Mouse (Mus musculus): ENCODE data around the gene Sema4g. TPM values are rescaled to one million over a fixed set of nuclear protein-coding genes. Genes with fewer than 3 reads are reported as not detected.

The Sema4g gene
- total RNA-seq (2014; rRNA removed) (58.5 and 79.0 TPM in 2 replicates), polyA plus RNA-seq (2012; rRNA removed) (413 and 566 TPM in 2 replicates)

DNA sequence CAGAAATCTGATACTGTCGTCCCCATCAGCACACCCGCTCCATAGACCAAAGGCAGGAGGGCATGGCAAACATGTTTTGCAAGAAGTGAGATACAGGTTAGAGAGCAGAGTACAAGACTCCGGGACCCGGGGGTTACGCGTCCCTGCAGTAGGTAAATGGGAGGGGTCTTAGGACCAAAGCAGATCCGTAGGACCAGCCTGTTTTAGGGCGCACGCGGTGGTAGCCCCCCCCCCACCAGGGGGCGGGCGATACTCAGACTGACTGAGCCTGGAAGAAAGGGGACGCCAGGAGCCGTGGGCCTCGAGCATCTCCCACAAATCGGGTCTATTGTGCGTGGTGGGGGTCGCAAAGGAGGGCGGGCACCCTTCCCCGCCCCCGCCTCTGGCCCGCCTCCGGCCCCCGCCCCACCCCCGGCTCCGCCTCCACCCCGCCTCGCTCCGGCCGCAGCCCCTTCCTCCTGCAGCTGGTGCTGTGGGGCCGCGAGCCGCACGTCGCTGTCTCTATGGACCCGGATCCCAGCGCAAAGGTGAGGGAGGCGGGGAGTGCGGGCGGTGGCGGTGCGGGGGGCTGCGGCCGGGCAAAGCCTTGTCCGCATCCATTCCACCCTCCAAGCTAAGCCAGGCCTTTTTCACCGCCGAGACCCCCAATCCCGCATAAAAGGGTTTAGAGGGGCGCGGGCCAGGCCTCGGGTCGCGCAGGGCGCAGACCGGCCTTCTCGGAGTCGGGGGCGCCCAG lies at the start of gene Sema4g:
Gene Sema4g (plus strand): TSS at position 271 of the 736 bp plus-strand sequence.
- peaks cover 40% of the 10 kb centered on the region for H3K4me1 ChIP-seq (ENCODE audit: control insufficient read depth, insufficient read depth, low read length)
- peaks cover 5% of the 10 kb centered on the region for H3K36me3 ChIP-seq (ENCODE audit: control insufficient read depth, insufficient read depth, low read length)
- H3K9ac ChIP-seq (ENCODE audit: low read depth, low read length) = peak within 1 kb of the TSS; percentile 87
- H3K79me2 ChIP-seq (ENCODE audit: control insufficient read depth, insufficient read depth, low read length) = peaks cover 3% of the 10 kb centered on the region; the same call in 1 of the 2 replicates
- DNase-seq (ENCODE audit: extremely low read depth, low read depth, low spot score) = peak; percentile 90
- no peaks in the 10 kb centered on the region for H3K27me3 ChIP-seq (ENCODE audit: control insufficient read depth, insufficient read depth, low read length)
- WGBS = under 1% methylated on average over 50 of the region's 58 CpGs
- TF ChIP-seq CTCF (IDR thresholded peaks at IDR 0.05; ENCODE audit: low read depth, low read length) (peak; percentile 28; the same call in 1 of the 2 replicates), POLR2A (IDR thresholded peaks at IDR 0.05; ENCODE audit: extremely low read depth, insufficient read depth, low read length) (peak; percentile 60)
- peak within 1 kb of the TSS; percentile 82 for H3K4me3 ChIP-seq (ENCODE audit: insufficient read depth, low read depth, low read length)
- H3K27ac ChIP-seq (replicated peaks; ENCODE audit: insufficient read depth, low read depth, low read length) = peak within 1 kb of the TSS; percentile 99

DNA sequence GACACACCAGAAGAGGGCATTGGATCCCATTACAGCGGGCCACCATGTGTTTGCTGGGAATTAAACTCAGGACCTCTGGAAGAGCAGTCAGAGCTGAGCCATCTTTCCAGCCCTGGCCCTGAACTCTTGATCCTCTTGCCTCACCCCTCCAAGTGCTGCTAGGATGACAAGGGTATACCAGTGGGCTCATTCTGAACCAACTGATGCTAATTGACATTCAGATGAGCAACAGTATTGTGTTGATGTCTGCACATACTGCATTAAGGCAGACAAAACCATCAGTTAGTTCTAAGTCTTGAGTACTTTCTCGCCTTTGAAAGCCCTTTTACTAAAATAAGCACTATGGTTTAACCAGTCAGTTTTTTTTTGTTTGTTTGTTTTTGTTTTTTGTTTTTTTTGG lies 29.3 kb upstream of the Sema4g start:
- TF ChIP-seq CTCF (IDR thresholded peaks at IDR 0.05; ENCODE audit: low read depth, low read length) (no peak), POLR2A (IDR thresholded peaks at IDR 0.05; ENCODE audit: extremely low read depth, insufficient read depth, low read length) (no peak)
- Histone ChIP-seq H3K79me2 (ENCODE audit: control insufficient read depth, insufficient read depth, low read length) (no peaks in the 10 kb centered on the region), H3K27me3 (ENCODE audit: control insufficient read depth, insufficient read depth, low read length) (no peaks in the 10 kb centered on the region), H3K9ac (ENCODE audit: low read depth, low read length) (no peak overlapping the region), H3K4me1 (ENCODE audit: control insufficient read depth, insufficient read depth, low read length) (no peaks in the 10 kb centered on the region), H3K27ac (replicated peaks; ENCODE audit: insufficient read depth, low read depth, low read length) (no peak overlapping the region), H3K4me3 (ENCODE audit: insufficient read depth, low read depth, low read length) (no peak overlapping the region), H3K36me3 (ENCODE audit: control insufficient read depth, insufficient read depth, low read length) (peaks cover 54% of the 10 kb centered on the region)
- no peak for DNase-seq (ENCODE audit: extremely low read depth, low read depth, low spot score)
- 99% methylated on average over 2 of the region's 2 CpGs for WGBS

DNA sequence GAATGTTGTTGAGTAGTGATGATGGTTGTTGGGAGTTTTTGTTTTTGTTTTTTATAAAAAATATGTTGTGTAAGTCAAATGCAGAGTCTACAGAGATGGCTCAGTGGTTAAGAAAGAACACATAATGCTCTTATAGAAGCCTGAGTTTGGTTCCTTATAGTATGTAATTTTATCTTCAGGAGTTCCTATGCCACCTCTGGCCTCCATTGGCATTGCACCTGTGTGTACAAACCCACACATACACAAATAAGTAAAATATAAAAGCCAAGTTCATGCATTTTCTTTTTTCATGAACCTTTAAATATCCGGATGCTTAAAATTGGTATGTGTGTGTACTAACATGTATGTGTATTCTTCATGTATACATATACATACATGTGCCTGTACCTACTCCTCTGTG lies 22.9 kb upstream of the Sema4g start:
- Histone ChIP-seq H3K27ac (replicated peaks; ENCODE audit: insufficient read depth, low read depth, low read length) (no peak overlapping the region), H3K9ac (ENCODE audit: low read depth, low read length) (no peak overlapping the region), H3K79me2 (ENCODE audit: control insufficient read depth, insufficient read depth, low read length) (no peaks in the 10 kb centered on the region), H3K27me3 (ENCODE audit: control insufficient read depth, insufficient read depth, low read length) (no peaks in the 10 kb centered on the region), H3K36me3 (ENCODE audit: control insufficient read depth, insufficient read depth, low read length) (peaks cover 53% of the 10 kb centered on the region), H3K4me3 (ENCODE audit: insufficient read depth, low read depth, low read length) (no peak overlapping the region), H3K4me1 (ENCODE audit: control insufficient read depth, insufficient read depth, low read length) (no peaks in the 10 kb centered on the region)
- 95% methylated on average over 1 of the region's 1 CpGs for WGBS
- TF ChIP-seq POLR2A (IDR thresholded peaks at IDR 0.05; ENCODE audit: extremely low read depth, insufficient read depth, low read length) = no peak
- TF ChIP-seq CTCF (IDR thresholded peaks at IDR 0.05; ENCODE audit: low read depth, low read length) = no peak
- no peak for DNase-seq (ENCODE audit: extremely low read depth, low read depth, low spot score)

DNA sequence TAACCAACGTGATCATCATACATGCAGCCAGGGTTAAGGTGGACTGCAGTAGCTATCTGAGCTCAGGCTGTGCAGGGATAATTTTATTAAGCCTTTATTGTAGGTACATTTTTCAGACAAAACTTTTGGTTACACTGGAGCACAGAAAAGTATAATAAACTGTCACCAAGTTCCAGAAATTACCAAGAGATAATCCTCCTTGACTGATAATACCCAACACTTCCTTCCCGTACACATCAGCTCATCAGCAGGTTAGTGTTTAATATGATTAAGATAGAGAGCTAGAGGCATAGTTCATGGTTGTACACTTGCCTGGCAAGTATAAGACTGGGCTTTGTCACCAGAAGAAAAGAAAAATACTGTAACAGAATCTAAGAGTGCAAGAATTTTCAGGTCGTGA lies 20.6 kb upstream of the Sema4g start:
- TF ChIP-seq POLR2A (IDR thresholded peaks at IDR 0.05; ENCODE audit: extremely low read depth, insufficient read depth, low read length) (no peak), CTCF (IDR thresholded peaks at IDR 0.05; ENCODE audit: low read depth, low read length) (no peak)
- no peak overlapping the region for H3K9ac ChIP-seq (ENCODE audit: low read depth, low read length)
- no peak overlapping the region for H3K27ac ChIP-seq (replicated peaks; ENCODE audit: insufficient read depth, low read depth, low read length)
- H3K36me3 ChIP-seq (ENCODE audit: control insufficient read depth, insufficient read depth, low read length) = peaks cover 58% of the 10 kb centered on the region
- H3K27me3 ChIP-seq (ENCODE audit: control insufficient read depth, insufficient read depth, low read length) = no peaks in the 10 kb centered on the region
- H3K4me3 ChIP-seq (ENCODE audit: insufficient read depth, low read depth, low read length) = no peak overlapping the region
- no peaks in the 10 kb centered on the region for H3K79me2 ChIP-seq (ENCODE audit: control insufficient read depth, insufficient read depth, low read length)
- 90% methylated on average over 3 of the region's 3 CpGs for WGBS
- H3K4me1 ChIP-seq (ENCODE audit: control insufficient read depth, insufficient read depth, low read length) = no peaks in the 10 kb centered on the region
- no peak for DNase-seq (ENCODE audit: extremely low read depth, low read depth, low spot score)

DNA sequence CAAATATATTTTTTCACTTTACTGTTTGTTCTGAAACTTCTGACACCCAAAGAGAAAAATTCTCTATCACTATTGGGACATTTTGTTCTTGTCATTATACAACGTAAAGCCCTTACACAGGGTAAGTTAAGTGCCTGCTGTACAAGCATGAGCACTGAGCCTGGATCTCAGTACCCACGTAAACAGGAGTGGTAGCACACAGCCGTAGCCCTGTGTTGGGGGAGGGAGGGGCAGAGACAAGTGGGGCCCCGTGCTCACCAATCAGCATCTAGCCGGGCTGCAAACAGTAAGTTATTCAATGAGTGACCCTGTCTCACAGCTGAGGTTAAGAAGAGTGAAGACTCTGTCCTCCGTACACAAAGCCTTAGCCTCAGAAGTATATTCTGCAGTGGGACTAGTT lies 12.3 kb upstream of the Sema4g start:
- H3K79me2 ChIP-seq (ENCODE audit: control insufficient read depth, insufficient read depth, low read length) = no peaks in the 10 kb centered on the region
- TF ChIP-seq CTCF (IDR thresholded peaks at IDR 0.05; ENCODE audit: low read depth, low read length) (no peak), POLR2A (IDR thresholded peaks at IDR 0.05; ENCODE audit: extremely low read depth, insufficient read depth, low read length) (no peak)
- no peak for DNase-seq (ENCODE audit: extremely low read depth, low read depth, low spot score)
- H3K27ac ChIP-seq (replicated peaks; ENCODE audit: insufficient read depth, low read depth, low read length) = no peak overlapping the region
- H3K36me3 ChIP-seq (ENCODE audit: control insufficient read depth, insufficient read depth, low read length) = peaks cover 62% of the 10 kb centered on the region
- no peaks in the 10 kb centered on the region for H3K27me3 ChIP-seq (ENCODE audit: control insufficient read depth, insufficient read depth, low read length)
- H3K4me3 ChIP-seq (ENCODE audit: insufficient read depth, low read depth, low read length) = no peak overlapping the region
- no peak overlapping the region for H3K9ac ChIP-seq (ENCODE audit: low read depth, low read length)
- no peaks in the 10 kb centered on the region for H3K4me1 ChIP-seq (ENCODE audit: control insufficient read depth, insufficient read depth, low read length)
- WGBS = 89% methylated on average over 6 of the region's 6 CpGs

DNA sequence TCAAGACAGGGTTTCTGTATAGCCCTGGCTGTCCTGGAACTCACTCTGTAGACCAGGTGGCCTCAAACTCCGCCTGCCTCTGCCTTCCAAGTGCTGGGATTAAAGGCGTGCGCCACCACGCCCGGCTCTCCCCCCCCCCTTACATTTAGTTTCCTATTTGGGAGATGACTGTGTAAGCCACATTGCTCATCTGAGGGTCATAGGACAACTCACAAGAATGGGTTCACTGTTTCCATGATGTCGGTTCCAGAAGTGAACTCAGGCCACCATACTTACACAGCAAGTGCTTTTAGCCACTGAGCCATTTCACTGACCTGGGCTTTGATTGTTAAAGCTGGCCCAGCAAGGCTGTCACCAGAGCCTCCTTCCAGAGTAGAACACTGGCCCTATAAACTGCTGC lies 11.8 kb upstream of the Sema4g start:
- 88% methylated on average over 6 of the region's 6 CpGs for WGBS
- no peak overlapping the region for H3K27ac ChIP-seq (replicated peaks; ENCODE audit: insufficient read depth, low read depth, low read length)
- TF ChIP-seq CTCF (IDR thresholded peaks at IDR 0.05; ENCODE audit: low read depth, low read length) (no peak), POLR2A (IDR thresholded peaks at IDR 0.05; ENCODE audit: extremely low read depth, insufficient read depth, low read length) (no peak)
- no peak overlapping the region for H3K4me3 ChIP-seq (ENCODE audit: insufficient read depth, low read depth, low read length)
- no peaks in the 10 kb centered on the region for H3K4me1 ChIP-seq (ENCODE audit: control insufficient read depth, insufficient read depth, low read length)
- no peaks in the 10 kb centered on the region for H3K79me2 ChIP-seq (ENCODE audit: control insufficient read depth, insufficient read depth, low read length)
- H3K9ac ChIP-seq (ENCODE audit: low read depth, low read length) = no peak overlapping the region
- no peaks in the 10 kb centered on the region for H3K27me3 ChIP-seq (ENCODE audit: control insufficient read depth, insufficient read depth, low read length)
- DNase-seq (ENCODE audit: extremely low read depth, low read depth, low spot score) = no peak
- peaks cover 61% of the 10 kb centered on the region for H3K36me3 ChIP-seq (ENCODE audit: control insufficient read depth, insufficient read depth, low read length)
